Mouse (Mus musculus) adrenal gland, postnatal 14 days (tissue): ENCODE measurements at regions not wholly inside any gene's neighbourhood (a gene's known extent, or its start where the extent isn't known, plus 50 kb on each side); places are given as distances from the start of the nearest gene placed in this dataset.

Experiments used
- DNase-seq: peaks from one replicate; pipeline ENCODE4 v3.0.0; 2021; ENCODE audit warnings: mixed read lengths

GRCm38 (mm10) chr5:112195667-112196066 lies 56.7 kb downstream of the Cryba4 start:
- DNase-seq = no peak
